Mouse (Mus musculus): ENCODE results near the gene Arsg.

Gene Arsg

DNA sequence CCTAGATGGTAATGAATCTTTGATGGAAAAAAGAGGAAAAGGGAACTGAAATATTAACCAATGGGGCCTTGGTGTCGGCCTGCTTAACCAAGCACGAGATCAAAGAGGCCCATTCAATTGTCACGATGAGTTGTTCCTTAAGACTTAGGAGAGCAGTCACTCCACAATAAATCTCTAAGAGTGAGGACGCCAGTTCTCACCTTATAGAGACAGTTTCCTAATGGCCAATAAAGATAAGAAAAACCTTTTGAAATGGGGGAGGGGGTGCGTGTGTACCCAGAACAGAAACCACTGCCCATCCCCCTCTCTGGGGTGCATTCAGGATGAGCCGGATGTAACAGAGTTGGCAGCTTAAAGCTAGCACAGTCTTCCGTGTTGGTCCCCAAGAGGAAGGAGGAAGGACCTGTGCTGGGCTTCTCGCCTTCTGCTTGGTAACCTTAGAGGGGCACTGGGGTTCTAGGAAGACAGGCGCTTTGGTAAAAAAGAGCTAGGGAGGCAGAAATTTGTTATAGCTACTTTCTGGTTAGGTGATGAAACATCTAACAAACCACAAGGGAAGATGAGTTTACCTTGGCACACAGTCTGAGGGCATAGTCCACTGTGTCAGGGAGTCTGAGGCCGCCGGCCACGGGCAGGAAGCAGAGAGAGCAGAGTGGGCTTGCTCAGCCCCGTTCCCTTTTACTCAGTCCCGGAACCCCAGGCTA is 22.7 kb downstream of the Arsg start:
- DNase-seq (ENCODE audit: low spot score): no peak

DNA sequence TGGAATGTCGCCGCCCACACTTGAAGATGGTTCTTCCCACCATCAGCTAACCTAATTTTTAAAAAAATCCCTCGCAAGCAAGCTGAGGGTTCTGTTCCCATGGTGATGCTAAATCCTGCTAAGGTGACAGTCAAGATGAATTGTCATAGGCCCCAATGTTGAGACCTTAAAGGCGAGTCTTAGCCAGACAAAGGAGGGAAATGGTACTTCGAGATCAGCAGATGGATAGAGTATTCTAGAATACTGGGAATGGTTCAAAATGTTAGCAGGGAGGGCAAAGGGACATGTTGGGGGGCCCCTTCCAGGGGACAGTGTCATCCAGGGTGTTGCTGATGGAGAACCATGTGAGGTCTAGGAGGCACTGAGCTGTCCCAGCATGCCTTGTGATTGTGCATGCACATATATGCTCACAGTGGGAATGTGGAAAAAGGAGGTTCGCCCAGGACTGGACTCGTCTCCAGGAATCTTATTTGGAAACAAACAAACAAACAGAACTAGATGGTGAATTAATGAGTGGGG is 23.4 kb downstream of the Arsg start:
- no peak for DNase-seq (ENCODE audit: low spot score)

DNA sequence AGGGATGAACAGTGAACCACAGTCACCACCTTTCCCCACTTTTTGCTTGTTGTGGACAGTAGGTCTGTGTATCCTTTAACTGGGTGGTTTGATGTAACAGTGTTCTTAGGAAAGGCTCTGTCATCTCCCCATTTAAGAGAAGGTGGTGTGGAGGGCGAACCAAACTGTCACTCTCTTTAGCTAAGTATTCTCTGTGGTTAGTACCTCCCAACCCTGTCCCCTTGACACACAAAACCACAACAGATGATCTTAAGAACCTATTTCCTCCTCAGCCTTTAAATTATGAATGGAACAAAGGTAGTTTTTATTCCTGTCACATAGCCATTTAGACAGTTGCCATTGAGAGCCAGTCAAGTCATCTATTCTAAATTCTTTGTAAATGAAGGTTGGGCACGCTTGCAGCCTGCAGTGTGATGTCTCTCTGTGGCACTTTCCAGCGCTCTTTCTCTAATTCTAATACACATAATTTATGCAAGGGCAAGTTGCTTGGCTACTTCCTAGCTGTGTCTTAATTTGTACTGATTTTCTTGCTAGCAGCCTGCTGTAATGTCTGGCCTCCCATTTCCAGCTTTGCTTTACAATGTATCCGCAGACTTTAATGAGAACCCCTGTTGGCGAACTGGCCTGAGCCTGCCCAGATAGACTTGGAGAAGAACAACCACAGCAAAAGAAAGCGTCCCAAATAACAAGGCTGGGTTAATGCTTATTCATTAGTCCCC is 24.0 kb downstream of the Arsg start:
- no peak for DNase-seq (ENCODE audit: low spot score)

DNA sequence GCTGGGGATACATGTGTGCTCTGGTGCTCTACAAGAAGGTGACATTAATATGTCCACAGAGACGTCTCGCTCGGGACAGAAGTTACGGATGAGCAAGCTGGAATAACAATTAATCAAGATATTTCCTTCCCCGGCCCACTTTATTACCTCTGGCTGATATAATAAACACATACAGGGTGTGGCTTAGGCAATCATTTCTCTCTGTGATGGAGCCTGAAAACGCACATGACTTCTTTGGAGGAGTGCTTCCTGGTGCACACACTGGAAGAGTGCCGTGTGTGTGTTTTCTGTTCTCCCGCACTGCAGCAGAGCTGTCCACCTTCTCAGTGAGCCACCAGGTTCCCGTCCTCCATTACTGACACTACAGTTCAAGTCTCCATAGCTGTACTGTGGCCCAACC is 24.8 kb downstream of the Arsg start:
- no peak for DNase-seq (ENCODE audit: low spot score)

DNA sequence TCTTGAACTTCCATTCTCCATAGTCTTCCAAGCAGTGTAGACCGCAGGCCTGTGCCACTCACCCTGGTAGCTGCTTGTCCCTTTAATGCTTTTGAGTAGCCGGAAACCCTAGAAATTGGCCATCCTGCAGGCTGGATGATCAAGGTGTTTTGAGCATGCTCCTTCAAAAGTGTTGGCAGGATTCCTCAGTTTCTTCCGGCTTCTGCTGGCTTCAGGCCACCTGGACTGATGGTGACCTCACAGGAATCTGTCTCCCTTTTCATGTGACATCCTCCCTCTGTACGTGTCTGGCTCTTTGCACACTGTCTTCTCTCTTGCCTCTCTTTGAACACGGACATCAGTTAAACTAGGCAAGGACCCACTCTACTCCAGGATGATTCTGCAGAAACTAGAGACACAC is 27.0 kb downstream of the Arsg start:
- no peak for DNase-seq (ENCODE audit: low spot score)

DNA sequence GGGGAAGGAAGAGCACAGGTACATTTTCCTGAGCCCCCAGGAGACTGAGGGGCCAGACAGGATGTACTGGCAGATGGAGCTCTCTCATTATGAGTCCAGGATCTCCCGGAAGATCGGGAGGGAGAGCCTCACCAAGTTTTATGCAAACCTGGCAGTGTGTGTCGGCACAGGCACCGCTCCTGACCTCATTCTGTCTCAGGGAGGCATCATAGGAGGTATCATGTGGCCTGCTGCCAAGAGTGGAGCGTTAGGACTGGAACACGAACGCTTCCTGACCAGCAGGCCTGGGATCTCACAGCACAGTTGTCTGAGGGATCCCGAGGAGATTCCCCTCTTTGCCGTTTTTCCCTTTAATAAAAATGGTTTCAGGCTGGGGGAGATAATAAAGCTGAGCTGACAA is 31.8 kb downstream of the Arsg start:
- DNase-seq (ENCODE audit: low spot score): no peak

DNA sequence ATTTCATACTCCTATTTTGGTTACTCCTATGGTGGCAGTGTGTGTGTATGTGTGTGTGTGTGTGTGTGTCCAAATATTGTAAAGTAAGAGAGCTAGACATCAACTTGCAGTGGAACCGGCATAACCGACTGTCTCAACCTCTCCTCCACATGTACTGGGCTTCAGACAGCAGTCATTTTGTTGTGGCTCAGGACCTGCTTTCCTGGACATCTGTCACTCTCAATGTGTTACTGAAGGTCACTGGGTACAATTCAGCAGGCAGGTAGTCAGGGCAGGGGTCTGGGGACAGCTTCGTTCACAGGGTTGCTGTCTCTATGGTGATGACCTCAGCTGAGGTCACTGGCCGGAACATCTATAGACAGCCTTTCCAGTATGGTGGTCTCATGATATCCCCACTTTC is 32.6 kb downstream of the Arsg start:
- no peak for DNase-seq (ENCODE audit: low spot score)

DNA sequence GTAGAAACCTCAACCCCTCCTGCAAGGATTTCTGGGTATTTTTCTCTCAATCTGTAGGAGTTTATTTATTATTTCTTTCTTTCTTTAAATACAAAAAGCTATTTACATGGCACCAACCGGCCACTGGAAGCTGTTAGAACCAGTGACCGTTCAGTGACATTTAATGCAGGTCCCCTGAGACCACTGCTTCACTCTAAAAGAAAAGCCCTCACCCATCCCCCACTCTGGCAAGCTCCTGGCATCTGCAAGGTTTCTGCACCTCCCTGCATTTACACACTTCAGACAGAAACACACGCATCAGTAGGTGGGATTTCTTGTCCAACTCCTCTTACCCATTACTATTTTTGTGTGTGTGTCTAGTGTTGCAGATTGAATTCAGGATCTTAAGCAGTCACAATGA is 33.9 kb downstream of the Arsg start:
- no peak for DNase-seq (ENCODE audit: low spot score)

DNA sequence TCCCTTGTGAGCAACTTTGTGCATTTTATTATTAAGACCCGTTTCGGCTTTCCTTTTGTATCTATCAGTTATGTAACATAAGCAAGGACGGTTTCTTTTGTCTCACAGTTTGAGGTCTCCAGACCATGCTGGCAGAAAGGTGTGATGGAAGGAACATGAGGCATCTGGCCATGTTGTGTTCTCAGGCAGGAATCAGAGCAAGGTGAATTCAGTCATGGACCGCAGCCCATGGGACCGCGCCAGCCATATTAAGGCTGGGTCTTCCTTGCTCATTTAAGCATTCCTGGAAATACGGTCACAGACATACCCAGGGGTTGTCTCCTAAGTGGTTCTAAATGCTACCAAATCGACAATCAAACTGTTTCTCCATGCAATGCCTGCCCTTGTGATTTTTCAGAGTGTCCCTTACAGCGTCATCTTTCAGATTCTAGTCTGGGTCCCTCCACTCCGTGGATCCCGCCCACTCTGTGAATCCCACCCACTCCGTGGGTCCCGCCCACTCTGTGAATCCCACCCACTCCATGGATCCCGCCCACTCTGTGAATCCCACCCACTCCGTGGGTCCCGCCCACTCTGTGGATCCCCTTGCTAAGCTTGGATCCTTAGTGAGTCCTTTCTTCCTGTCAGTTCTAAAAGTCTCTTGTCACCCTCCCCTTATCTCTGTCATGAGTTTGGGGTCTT is 40.0 kb downstream of the Arsg start:
- no peak for DNase-seq (ENCODE audit: low spot score)

DNA sequence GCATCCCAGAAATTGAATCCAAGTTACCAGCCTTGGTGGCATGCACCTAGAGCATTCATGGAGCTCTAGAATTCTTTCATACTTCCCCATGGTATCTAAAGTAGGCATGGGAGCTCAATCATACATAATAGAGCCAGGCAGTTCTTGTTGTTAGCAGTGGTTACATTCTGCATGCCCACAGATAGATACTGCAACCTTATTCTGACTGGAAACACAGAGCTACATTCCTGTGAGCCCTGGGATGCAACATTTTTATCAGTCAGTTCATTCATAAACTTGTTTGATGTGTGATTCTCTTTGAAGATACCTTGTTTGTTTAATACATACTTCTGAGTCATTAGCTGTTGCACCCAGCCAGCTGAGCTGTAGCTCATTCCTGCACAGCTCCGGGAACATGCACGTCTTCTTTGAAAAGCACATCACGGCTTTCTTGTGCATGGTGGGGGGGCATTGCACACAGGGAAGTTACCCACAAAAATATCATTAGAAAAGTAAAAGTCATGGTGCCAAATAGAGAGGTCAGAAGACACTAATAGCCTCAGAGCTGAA is 41.0 kb downstream of the Arsg start:
- DNase-seq (ENCODE audit: low spot score): no peak

DNA sequence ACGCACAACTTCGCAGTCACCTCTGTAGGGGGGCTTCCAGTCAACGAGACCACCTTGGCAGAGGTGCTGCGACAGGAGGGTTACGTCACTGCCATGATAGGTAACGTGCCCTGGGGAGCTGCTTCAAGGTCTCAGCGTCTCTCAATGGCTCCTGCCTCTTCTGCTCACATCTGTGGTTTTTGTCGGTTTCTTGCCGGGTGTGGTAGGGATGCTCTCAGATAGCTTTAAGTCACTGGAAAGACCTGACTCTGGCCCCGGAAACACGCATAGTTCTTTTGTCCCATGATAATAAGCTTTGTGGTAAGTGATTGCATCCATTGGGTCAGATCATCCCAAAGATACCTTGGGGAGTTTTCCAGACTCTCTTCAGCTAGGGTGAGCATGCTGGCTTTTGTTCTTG is 44.2 kb downstream of the Arsg start:
- DNase-seq (ENCODE audit: low spot score): no peak

DNA sequence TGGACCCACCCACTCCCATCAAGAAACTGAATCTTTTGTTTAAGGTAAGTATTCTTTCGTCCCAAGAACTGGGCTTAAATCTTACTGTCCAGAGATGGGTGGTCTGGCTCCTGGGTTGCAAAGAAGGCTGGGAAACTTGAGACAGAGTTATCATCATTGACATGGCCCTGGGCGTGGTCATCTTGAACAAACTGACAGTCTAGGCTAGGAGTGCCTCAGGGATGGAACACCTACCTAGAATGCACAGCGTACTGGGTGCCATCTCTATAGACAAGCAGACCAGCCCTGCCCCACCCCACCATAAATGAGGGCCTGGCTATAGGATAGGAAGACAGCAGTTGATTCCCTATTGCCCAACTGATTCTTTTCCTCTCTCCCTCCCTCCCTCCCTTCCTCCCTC is 44.6 kb downstream of the Arsg start:
- no peak for DNase-seq (ENCODE audit: low spot score)

DNA sequence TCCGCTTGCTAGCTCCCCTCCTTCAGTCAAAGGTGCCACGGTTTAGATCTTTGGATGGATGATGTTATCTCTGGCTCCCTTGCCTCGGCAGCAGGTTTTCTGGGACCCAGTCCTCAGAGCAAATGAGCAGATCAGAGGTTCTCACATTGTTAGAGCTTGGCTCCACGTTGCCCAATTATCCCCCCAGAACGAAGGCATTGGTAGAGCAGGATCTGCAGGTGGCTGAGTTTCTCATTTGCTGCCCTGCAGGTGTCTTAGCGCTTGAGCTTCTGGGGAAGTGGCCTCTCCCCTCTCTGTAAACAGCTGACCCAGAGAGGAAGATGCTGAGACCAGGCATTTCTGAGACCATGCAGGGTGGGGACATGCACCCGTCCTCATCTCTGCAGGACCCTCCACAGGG is 47.8 kb downstream of the Arsg start:
- no peak for DNase-seq (ENCODE audit: low spot score)

DNA sequence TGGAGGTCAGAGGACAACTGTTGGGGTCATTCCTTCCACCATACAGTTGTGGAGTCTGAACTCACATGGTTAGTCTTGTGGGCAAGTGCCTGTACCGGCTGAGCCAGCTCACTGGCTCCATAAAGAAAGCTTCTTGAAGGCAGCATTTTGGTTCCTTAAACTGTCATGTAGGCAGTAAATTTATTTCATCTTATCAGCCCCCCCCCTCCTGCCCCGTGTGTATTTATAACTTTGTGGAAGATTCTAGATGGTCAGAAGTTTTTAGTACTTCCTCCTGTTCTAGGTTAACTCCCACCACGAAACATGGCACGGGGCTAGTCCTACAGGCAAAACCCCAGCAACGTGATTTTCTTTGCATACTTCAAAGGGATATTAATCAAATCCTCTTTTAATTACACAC is 51.7 kb downstream of the Arsg start:
- no peak for DNase-seq (ENCODE audit: low spot score)

DNA sequence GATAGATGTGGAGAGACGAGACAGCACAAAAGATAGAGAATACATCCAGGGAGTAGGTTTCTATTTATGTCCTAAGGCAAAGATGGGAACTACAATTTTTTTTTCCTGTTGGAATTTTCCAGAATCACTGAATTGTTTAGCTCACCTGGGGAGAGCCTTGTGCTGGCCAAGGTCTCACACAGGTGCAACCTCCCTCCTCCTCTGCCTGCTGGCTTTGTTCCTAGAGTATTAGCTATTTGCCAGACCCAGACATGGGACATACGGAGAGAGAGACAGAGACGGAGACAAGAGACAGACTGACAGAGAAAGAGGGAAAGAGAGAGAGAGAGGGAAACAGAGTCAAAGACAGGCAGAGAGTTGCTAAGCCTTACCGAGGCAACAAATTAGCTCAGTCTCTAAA is 52.4 kb downstream of the Arsg start:
- no peak for DNase-seq (ENCODE audit: low spot score)

DNA sequence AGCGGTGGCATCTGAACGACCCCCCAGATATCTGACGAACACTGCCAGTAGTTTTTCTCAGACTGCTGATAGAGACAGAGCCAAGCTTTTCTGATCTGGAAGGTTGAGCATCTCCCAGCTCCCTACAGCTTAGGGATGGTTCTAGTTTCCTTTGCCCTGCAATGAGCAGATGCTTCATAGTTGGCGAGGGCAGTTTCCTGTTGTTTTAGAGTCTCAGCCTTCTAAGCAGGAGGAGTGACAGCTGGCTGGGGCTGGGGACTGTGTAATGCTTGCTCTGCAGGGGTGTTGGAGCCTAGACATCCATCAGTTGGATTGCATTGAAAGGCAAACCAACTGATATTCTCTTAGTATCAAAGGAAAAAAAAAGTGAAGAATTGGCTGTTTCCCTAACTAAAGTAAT is 56.9 kb downstream of the Arsg start:
- no peak for DNase-seq (ENCODE audit: low spot score)

DNA sequence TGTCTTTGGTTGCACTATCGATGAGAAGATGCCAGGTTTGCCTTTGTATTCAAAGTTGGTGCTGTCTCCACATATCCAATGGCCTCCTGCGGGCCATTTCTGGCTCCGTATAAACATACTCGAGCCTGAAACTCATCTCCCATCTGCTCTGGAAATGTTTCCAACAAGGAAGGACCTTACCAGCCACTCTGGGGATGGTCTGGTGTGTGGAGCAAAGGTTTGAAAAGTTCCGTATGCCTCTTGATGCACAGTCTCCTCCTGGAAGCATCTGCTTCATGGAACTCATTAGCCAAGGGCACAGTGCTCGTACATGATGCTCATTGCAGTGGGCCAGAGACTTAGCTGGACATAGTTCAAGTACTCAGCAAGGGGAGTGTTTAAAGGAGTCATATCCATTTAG is 62.8 kb downstream of the Arsg start:
- no peak for DNase-seq (ENCODE audit: low spot score)

DNA sequence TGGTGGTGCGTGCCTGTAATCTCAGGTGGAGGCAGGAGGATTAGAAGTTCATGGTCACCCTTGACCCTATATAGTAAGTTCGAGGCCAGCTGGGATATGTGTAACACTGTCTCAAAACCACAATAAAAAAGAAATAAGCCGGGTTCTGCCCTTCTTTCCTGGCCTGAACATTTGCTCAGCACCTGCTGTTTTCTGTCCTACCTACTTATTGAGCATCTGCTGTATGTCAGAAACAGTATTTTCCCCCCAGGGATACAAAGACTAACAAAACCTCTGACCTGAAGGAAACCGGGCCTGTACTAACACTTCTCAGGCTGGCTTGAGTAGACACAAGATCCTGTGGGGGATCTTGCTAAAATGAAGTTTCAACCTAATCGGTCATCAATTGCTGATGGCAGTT is 63.8 kb downstream of the Arsg start:
- no peak for DNase-seq (ENCODE audit: low spot score)

DNA sequence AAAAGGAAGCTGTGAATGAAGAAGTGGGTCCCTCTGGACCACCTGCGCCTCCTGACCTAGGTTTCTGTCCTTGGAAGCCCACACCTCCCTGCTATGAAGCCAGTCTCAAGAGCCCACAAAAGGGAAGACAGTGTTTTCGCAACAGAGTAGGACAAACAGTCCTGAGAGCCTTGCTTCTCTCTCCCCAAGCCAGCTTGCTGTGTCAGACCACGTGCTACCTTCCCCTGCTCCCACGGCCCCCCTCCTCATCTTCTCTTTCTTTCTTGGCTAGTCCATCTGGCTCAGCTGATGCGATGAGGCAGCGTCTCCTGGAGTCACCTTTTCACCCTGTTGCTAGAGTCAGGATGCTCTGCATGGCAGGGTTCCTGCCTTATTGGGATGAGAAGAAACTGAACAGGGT is 66.1 kb downstream of the Arsg start:
- no peak for DNase-seq (ENCODE audit: low spot score)

DNA sequence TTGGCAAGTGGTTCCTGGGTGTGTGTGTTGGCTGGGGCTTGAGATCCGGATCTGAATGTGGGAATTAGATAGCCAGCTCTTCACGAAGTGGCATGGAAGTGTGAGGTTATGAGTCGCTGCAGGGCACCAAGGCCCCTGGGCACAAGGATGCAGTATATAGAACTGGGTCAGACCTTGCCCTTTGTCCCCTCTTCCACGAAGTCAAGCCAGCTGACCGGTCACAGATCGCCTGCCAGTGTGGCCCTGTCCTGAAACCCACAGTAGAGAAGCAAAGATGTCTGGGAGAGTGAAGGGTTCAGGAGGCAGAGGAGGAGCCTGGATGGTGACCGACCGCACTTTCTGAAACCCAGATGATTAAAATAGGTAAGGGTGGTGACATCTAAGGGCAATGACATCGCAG is 70.3 kb downstream of the Arsg start:
- DNase-seq (ENCODE audit: low spot score): no peak

DNA sequence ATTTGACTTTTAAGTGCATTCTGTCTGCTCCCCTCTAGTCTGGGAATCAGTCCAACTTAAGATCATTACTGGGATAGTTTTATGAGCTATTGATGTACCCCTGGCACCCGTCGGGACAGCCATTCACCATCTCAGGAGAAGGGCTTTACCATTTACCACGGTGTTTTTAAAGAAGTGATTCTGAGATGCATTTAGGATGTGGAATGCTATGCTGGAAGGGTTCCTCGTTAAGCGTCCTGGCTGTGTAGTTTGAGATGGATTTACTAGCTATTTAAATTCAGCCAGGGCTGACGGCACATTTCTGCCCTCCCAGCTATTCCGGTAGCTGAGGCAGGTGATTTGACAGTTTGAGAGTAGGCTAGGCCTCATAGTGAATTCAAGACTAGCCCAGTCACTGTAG is 71.3 kb downstream of the Arsg start:
- DNase-seq (ENCODE audit: low spot score): no peak

DNA sequence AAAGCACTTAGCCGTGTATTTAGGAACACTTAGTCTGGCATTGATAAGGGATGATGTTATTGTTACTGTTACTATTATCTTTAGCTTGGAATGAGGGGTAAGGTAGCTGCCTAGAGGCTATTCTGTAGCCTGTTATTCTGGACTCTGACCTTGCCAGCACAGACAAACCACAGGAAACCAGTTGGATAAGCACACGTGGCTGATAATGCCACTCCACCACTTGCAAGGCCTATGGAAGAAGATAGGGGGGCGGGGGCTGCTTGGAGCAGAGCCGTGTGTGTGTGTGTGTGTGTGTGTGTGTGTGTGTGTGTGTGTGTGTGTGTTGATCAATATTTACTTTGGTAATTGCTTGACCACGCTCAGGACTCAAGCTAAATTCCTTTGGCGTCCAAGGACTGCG is 72.1 kb downstream of the Arsg start:
- DNase-seq (ENCODE audit: low spot score): no peak

DNA sequence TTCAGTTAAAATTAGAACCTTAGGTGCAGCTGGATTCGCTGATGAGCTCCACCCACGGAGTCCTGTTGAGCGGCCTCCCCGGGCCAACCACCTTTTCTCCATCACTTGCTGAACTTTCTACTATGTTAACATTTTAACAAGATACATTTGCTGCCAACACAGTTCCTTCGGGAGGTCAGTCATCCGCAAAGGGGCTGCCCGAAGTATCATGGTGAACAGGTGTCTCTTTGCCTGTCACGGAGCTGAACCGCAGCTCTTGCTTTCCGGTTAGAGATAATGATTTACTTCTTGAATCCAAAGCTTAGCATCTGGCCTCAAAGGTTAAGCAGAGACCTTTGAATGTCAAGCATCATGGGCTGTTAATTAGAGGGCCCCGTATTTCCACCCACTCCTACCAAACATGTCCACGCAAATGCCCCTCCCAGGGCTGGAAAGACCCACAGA is 72.5 kb downstream of the Arsg start:
- DNase-seq (ENCODE audit: low spot score): no peak

All from adipocyte (in vitro differentiated cells).